Mouse (Mus musculus): ENCODE data around the gene Mndal.
"Not testable (repeated sequence)": the region's sequence is repeated elsewhere in the genome, so short reads cannot be mapped to it uniquely, and the experiment has no call there.

DNA sequence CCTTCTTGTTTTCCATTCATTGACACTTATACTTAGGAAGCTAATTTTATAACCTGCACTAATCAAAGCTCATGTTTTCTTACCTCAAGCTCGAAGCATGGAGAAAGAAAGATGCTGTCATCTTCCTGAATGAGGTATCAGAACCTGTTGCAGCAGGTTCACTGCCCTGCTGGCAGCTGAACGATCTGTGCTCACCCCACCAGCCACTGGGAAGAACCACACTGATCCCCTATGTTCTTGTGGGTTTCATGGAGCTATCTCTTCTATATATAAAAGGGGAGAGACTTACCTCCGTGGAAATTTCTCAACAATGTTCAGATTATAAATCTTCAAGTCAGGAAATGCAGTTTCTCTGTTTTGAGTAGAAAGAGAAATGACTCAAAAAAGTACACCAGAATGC lies 140.1 kb downstream of the Mndal start:
- TF ChIP-seq POLR2A (IDR thresholded peaks at IDR 0.05; ENCODE audit: insufficient read depth, low read depth, low read length); CTCF (IDR thresholded peaks at IDR 0.05); EP300 (IDR thresholded peaks at IDR 0.05; ENCODE audit: insufficient read depth, low read depth, low read length): not testable (repeated sequence)

Measured in heart, adult 2 months (tissue).